Mouse (Mus musculus) heart, embryonic 14.5 days (tissue): ENCODE results near the gene Ino80. TPM values are rescaled to one million over a fixed set of nuclear protein-coding genes. Genes with fewer than 3 reads are reported as not detected.

ENCODE experiments used
- ATAC-seq: fragments of 200-750 bp; cut with Nextera tagmentation; 2 replicates; pipeline ENCODE4 v1.8.0; 2017; ENCODE audit warnings: low read depth, moderate TSS enrichment; ENCODE audit not compliant: insufficient number of reproducible peaks, insufficient read depth, low FRiP score
- H3K27ac ChIP-seq, 2 experiments: fragments of 200-500 bp in 1 of 2; fragments of 300-500 bp in 1 of 2; sonication (generic) in 1 of 2; replicated peaks in 1 of 2; 2 replicates each; pipeline ENCODE4 v1.5.1; 2012 to 2014; ENCODE audit warnings: low read depth in 2 of 2, low read length in 2 of 2, control low read depth in 1 of 2, mild to moderate bottlenecking in 1 of 2, mixed read lengths in 1 of 2; ENCODE audit not compliant: control insufficient read depth in 1 of 2, insufficient read depth in 1 of 2
- H3K27me3 ChIP-seq: fragments of 300-500 bp; sonication (generic); 2 replicates; pipeline ENCODE4 v1.6.1; 2014; ENCODE audit warnings: mild to moderate bottlenecking, low read length, control low read depth; ENCODE audit not compliant: control insufficient read depth, insufficient read depth
- H3K36me3 ChIP-seq: fragments of 300-500 bp; sonication (generic); 2 replicates; pipeline ENCODE4 v1.6.1; 2014; ENCODE audit warnings: mild to moderate bottlenecking, control low read depth, low read length, mixed read lengths; ENCODE audit not compliant: control insufficient read depth, insufficient read depth
- H3K4me1 ChIP-seq, 2 experiments: fragments of 200-500 bp in 1 of 2; fragments of 300-500 bp in 1 of 2; sonication (generic) in 1 of 2; 2 replicates each; pipeline ENCODE4 v1.6.1; 2012 to 2014; ENCODE audit warnings: low read length in 2 of 2, control low read depth in 1 of 2, mixed read lengths in 1 of 2; ENCODE audit not compliant: control insufficient read depth in 2 of 2, insufficient read depth in 2 of 2
- H3K4me2 ChIP-seq: fragments of 300-500 bp; sonication (generic); 2 replicates; pipeline ENCODE4 v1.6.1; 2014; ENCODE audit warnings: mild to moderate bottlenecking, low read length
- H3K4me3 ChIP-seq, 2 experiments: fragments of 200-500 bp in 1 of 2; fragments of 300-500 bp in 1 of 2; sonication (generic) in 1 of 2; 2 replicates each; pipeline ENCODE4 v1.5.1; 2012 to 2014; ENCODE audit warnings: low read length in 2 of 2, mild to moderate bottlenecking in 2 of 2, control low read depth in 1 of 2, low read depth in 1 of 2, moderate library complexity in 1 of 2; ENCODE audit not compliant: control insufficient read depth in 1 of 2, insufficient read depth in 1 of 2
- H3K9ac ChIP-seq: fragments of 300-500 bp; sonication (generic); 2 replicates; pipeline ENCODE4 v1.6.1; 2014; ENCODE audit warnings: mild to moderate bottlenecking, low read length
- H3K9me3 ChIP-seq: fragments of 300-500 bp; sonication (generic); 2 replicates; pipeline ENCODE4 v1.6.1; 2016; ENCODE audit warnings: low read length, control low read depth; ENCODE audit not compliant: control insufficient read depth
- WGBS: fragments of 180-500 bp; shearing (Covaris S2); extraction: QIAGEN DNeasy Blood & Tissue Kit; methylation state at CpG from one replicate; pipeline ENCODE4 v1.1.7; 2014; 5-methylcytosine and 5-hydroxymethylcytosine counted together
- polyA plus RNA-seq: library from polyadenylated mRNA; unstranded; fragments of >200 nt; fragmentation: Nextera tagmentation; extraction: Ambion mirVana; gene quantifications from 2 replicates; pipeline ENCODE4 v1.2.1, GENCODE M21; 2014

Gene Ino80
- polyA plus RNA-seq, 1 experiment from 2014 or later, result 3.7 TPM

- 22% methylated on average over 11 of the region's 11 CpGs for WGBS
- peak overlapping the region; percentile 75 for H3K9ac ChIP-seq
- no peak for ATAC-seq
Observed at GRCm38 (mm10) chr2:119327942-119328526, 149.5 kb downstream of the Ino80 start.

GRCm38 (mm10) chr2:119327102-119327480 lies 150.4 kb downstream of the Ino80 start:
- Histone ChIP-seq H3K9me3 (no peaks in the 10 kb centered on the region), H3K27ac (peak overlapping the region in 1 of 2 experiments; percentile 63; a peak in 3 of 4 replicates), H3K4me1 (peaks cover 12 to 43% of the 10 kb centered on the region in 2 experiments), H3K4me2 (peak overlapping the region; percentile 97), H3K27me3 (peaks cover 88% of the 10 kb centered on the region), H3K36me3 (0 out of 2 replicates have a peak, but pooled peaks cover 3% of the 10 kb centered on the region), H3K4me3 (peak overlapping the region; percentile 60 to 66), H3K9ac (peak overlapping the region; percentile 75)
- ATAC-seq, result no peak
- under 1% methylated on average over 30 of the region's 30 CpGs for WGBS

More at GRCm38 (mm10) chr2:119327942-119328526, 149.5 kb downstream of the Ino80 start:
- Histone ChIP-seq H3K27me3 (peaks cover 85% of the 10 kb centered on the region), H3K4me3 (peak overlapping the region; percentile 60 to 66), H3K36me3 (0 out of 2 replicates have a peak, but pooled peaks cover 3% of the 10 kb centered on the region), H3K9me3 (no peaks in the 10 kb centered on the region), H3K4me1 (peaks cover 8 to 35% of the 10 kb centered on the region in 2 experiments), H3K27ac (peak overlapping the region; percentile 20 to 63), H3K4me2 (peak overlapping the region; percentile 97)

DNA sequence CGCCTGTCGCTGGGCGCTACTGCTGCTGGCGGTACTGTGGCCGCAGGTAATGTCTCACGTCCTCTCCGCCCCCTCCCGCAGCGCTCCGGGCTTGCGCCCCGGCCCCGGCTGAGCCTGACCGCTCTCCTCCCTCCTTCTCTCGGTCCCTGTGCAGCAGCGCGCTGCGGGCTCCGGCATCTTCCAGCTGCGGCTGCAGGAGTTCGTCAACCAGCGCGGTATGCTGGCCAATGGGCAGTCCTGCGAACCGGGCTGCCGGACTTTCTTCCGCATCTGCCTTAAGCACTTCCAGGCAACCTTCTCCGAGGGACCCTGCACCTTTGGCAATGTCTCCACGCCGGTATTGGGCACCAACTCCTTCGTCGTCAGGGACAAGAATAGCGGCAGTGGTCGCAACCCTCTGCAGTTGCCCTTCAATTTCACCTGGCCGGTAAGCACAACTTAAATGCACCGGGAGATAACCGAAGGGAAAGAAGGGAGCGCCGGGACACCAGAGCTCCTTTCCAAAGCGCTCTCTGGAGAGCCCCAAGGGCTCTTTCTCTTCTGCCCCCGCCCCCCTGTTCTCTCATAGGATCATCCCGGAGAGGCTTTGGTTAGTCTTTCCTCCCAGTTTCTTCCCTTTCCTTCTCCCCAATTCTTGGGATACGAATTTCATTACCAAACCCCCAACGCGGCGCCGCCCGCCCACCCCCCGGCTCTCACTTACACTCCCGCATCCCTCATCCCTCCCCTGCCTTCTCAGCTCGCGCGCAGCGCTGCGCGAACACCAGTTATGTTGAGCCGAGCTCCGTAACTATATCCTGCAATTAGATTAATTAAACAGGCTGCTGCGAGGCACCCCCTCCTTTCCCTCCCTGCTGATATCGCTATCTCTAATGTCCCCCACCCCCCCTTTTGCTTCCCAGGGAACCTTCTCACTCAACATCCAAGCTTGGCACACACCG lies 151.1 kb downstream of the Ino80 start:
- Histone ChIP-seq H3K4me2 (peak overlapping the region; percentile 97), H3K9me3 (no peaks in the 10 kb centered on the region), H3K4me1 (peaks cover 17 to 49% of the 10 kb centered on the region in 2 experiments), H3K36me3 (0 out of 2 replicates have a peak, but pooled peaks cover 3% of the 10 kb centered on the region), H3K4me3 (peak overlapping the region; percentile 60 to 66), H3K27me3 (peaks cover 89% of the 10 kb centered on the region), H3K9ac (peak overlapping the region; percentile 75), H3K27ac (peak overlapping the region; percentile 41 to 57)
- under 1% methylated on average over 61 of the region's 61 CpGs for WGBS
- no peak for ATAC-seq

GRCm38 (mm10) chr2:119325568-119326143 lies 151.8 kb downstream of the Ino80 start, which contains the start of gene Dll4:
Dll4 (plus strand) TSS chr2:119325784.
- peak within 1 kb of the TSS; percentile 60 to 66 for H3K4me3 ChIP-seq
- peak within 1 kb of the TSS; percentile 75 for H3K9ac ChIP-seq
- H3K27me3 ChIP-seq, result peaks cover 89% of the 10 kb centered on the region
- ATAC-seq, result peak; percentile 74
- H3K36me3 ChIP-seq, result 0 out of 2 replicates have a peak, but pooled peaks cover 3% of the 10 kb centered on the region
- no peaks in the 10 kb centered on the region for H3K9me3 ChIP-seq
- H3K27ac ChIP-seq, result peak within 1 kb of the TSS; percentile 41 to 57
- H3K4me2 ChIP-seq, result peak within 1 kb of the TSS; percentile 97
- 0% methylated on average over 33 of the region's 33 CpGs for WGBS
- peaks cover 17 to 56% of the 10 kb centered on the region in 2 experiments for H3K4me1 ChIP-seq

GRCm38 (mm10) chr2:119324576-119325318 lies 152.7 kb downstream of the Ino80 start:
- H3K36me3 ChIP-seq, result 0 out of 2 replicates have a peak, but pooled peaks cover 3% of the 10 kb centered on the region
- WGBS, result 2% methylated on average over 32 of the region's 32 CpGs
- H3K27me3 ChIP-seq, result peaks cover 85% of the 10 kb centered on the region
- H3K9me3 ChIP-seq, result no peaks in the 10 kb centered on the region
- peaks cover 17 to 56% of the 10 kb centered on the region in 2 experiments for H3K4me1 ChIP-seq
- peak overlapping the region; percentile 97 for H3K4me2 ChIP-seq
- H3K9ac ChIP-seq, result peak overlapping the region; percentile 75
- no peak for ATAC-seq
- no peak overlapping the region for H3K27ac ChIP-seq
- peak overlapping the region; percentile 60 to 66 for H3K4me3 ChIP-seq

DNA sequence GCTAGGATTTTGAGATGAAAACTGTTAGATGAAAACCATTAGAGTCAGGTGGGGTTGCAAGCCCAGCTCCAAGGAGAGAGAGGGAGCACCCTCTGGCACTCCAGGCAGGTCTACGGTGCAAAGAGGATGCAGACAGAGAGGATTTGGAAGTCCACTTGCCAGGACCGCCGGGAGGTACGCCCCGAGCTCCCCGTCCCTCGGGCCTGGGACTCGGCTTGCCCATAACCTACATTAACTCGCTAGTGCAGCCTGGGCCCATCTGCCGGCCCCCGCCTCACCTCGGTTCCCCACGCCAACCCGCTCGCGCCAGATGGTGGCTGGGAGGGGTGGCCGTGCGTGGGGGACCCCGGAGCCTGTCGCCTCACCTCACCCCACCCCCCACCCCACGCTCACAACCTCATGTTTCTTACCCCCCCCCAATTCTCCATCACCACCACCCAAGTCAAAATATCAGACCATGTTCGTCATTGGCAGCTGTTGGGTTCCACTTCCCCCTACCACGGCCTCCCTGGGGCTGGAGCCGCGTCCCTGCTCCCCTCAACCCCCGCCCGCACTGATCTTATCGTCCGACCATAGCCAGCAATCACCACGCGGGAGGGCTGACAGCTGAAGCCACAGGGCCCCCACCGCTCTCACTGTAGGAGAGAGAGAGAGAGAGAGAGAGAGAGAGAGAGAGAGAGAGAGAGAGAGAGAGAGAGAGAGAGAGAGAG lies 153.5 kb downstream of the Ino80 start:
- no peak for ATAC-seq
- H3K36me3 ChIP-seq, result 0 out of 2 replicates have a peak, but pooled peaks cover 3% of the 10 kb centered on the region
- H3K4me2 ChIP-seq, result peak overlapping the region; percentile 97
- peak overlapping the region; percentile 25 for H3K9ac ChIP-seq
- no peak overlapping the region for H3K27ac ChIP-seq
- no peaks in the 10 kb centered on the region for H3K9me3 ChIP-seq
- peak overlapping the region; percentile 0 to 66; a peak in 3 of 4 replicates for H3K4me3 ChIP-seq
- peaks cover 17 to 56% of the 10 kb centered on the region in 2 experiments for H3K4me1 ChIP-seq
- H3K27me3 ChIP-seq, result peaks cover 80% of the 10 kb centered on the region
- 10% methylated on average over 31 of the region's 32 CpGs for WGBS
